Mouse (Mus musculus) embryo, embryonic 11.5 days (tissue): ENCODE data around the gene Tmem210.
A peak's percentile ranks its signal among the peaks of the same experiment; 100 is the strongest.
"Not testable (repeated sequence)": the region's sequence is repeated elsewhere in the genome, so short reads cannot be mapped to it uniquely, and the experiment has no call there.

Experiments used
- DNase-seq: peaks from one replicate; pipeline ENCODE4 v3.0.0-alpha.2; 2012; ENCODE audit warnings: low read depth, low spot score

Tmem210 gene

GRCm38 (mm10) chr2:25287927-25288649 lies at the start of gene Tmem210:
TSS of gene Tmem210 (plus strand) at chr2:25288145.
- no peak for DNase-seq

GRCm38 (mm10) chr2:25239766-25240165 lies 48.2 kb upstream of the Tmem210 start:
- DNase-seq = no peak

- no peak for DNase-seq
Observed at GRCm38 (mm10) chr2:25240310-25240709, 47.6 kb upstream of the Tmem210 start.

GRCm38 (mm10) chr2:25240723-25241437 lies 47.1 kb upstream of the Tmem210 start:
- peak; percentile 59 for DNase-seq

- no peak for DNase-seq
Observed at GRCm38 (mm10) chr2:25241438-25241775, 46.5 kb upstream of the Tmem210 start.

GRCm38 (mm10) chr2:25242101-25242506 lies 45.8 kb upstream of the Tmem210 start, which contains the start of the genes Rnf208 and Cysrt1:
TSS of gene Rnf208 (plus strand) at chr2:25242255.
TSS of gene Cysrt1 (minus strand) at chr2:25242452.
- DNase-seq = no peak

- DNase-seq = no peak
Observed at GRCm38 (mm10) chr2:25243342-25243741, 44.6 kb upstream of the Tmem210 start.

- DNase-seq = no peak
Observed at GRCm38 (mm10) chr2:25244144-25244543, 43.8 kb upstream of the Tmem210 start.

- no peak for DNase-seq
Observed at GRCm38 (mm10) chr2:25246183-25247072, 41.5 kb upstream of the Tmem210 start, which contains the start of gene AL732309.1. TSS of gene AL732309.1 (minus strand) at chr2:25246863.

GRCm38 (mm10) chr2:25252331-25252730 lies 35.6 kb upstream of the Tmem210 start:
- DNase-seq = no peak

- peak; percentile 86 for DNase-seq
Observed at GRCm38 (mm10) chr2:25255284-25255779, 32.6 kb upstream of the Tmem210 start, which contains the start of gene Tmem203. TSS of gene Tmem203 (plus strand) at chr2:25255439.

GRCm38 (mm10) chr2:25256443-25257109 lies 31.4 kb upstream of the Tmem210 start:
- DNase-seq = not testable (repeated sequence)

GRCm38 (mm10) chr2:25257250-25257649 lies 30.7 kb upstream of the Tmem210 start:
- DNase-seq = not testable (repeated sequence)

GRCm38 (mm10) chr2:25258887-25259286 lies 29.1 kb upstream of the Tmem210 start:
- DNase-seq = no peak

- no peak for DNase-seq
Observed at GRCm38 (mm10) chr2:25261870-25262269, 26.1 kb upstream of the Tmem210 start.

GRCm38 (mm10) chr2:25262291-25262767 lies 25.6 kb upstream of the Tmem210 start, which contains the start of gene Tprn:
TSS of gene Tprn (plus strand) at chr2:25262618.
- peak; percentile 89 for DNase-seq

GRCm38 (mm10) chr2:25262795-25263622 lies 24.9 kb upstream of the Tmem210 start:
- DNase-seq = no peak

- no peak for DNase-seq
Observed at GRCm38 (mm10) chr2:25263623-25264285, 24.2 kb upstream of the Tmem210 start.

- no peak for DNase-seq
Observed at GRCm38 (mm10) chr2:25264286-25264660, 23.7 kb upstream of the Tmem210 start.
